Mouse (Mus musculus) hindbrain, embryonic 15.5 days (tissue): ENCODE data around the gene Afap1l2. TPM values are rescaled to one million over a fixed set of nuclear protein-coding genes. Genes with fewer than 3 reads are reported as not detected.
A peak's percentile ranks its signal among the peaks of the same experiment; 100 is the strongest.

Source experiments
- ATAC-seq: fragments of 200-750 bp; cut with Nextera tagmentation; 2 replicates; pipeline ENCODE4 v1.8.0; 2017; ENCODE audit warnings: low read depth, moderate number of reproducible peaks, moderate TSS enrichment; ENCODE audit not compliant: low FRiP score
- H3K27ac ChIP-seq: fragments of 300-500 bp; sonication (generic); replicated peaks from 2 replicates; pipeline ENCODE4 v1.5.1; 2015; ENCODE audit warnings: mild to moderate bottlenecking, inconsistent platforms
- H3K27me3 ChIP-seq: fragments of 300-500 bp; sonication (generic); 2 replicates; pipeline ENCODE4 v1.6.1; 2015; ENCODE audit warnings: control low read depth, inconsistent platforms
- H3K36me3 ChIP-seq: fragments of 300-500 bp; sonication (generic); 2 replicates; pipeline ENCODE4 v1.6.1; 2015; ENCODE audit warnings: control low read depth, inconsistent platforms
- H3K4me1 ChIP-seq: fragments of 300-500 bp; sonication (generic); replicated peaks from 2 replicates; pipeline ENCODE4 v1.6.1; 2015; ENCODE audit warnings: control low read depth, inconsistent platforms
- H3K4me2 ChIP-seq: fragments of 300-500 bp; sonication (generic); 2 replicates; pipeline ENCODE4 v1.6.1; 2015; ENCODE audit warnings: moderate library complexity, mild to moderate bottlenecking, inconsistent platforms
- H3K4me3 ChIP-seq: fragments of 300-500 bp; sonication (generic); 2 replicates; pipeline ENCODE4 v1.5.1; 2015; ENCODE audit warnings: mild to moderate bottlenecking, inconsistent platforms
- H3K9ac ChIP-seq: fragments of 300-500 bp; sonication (generic); 2 replicates; pipeline ENCODE4 v1.6.1; 2015; ENCODE audit warnings: inconsistent platforms
- H3K9me3 ChIP-seq: fragments of 300-500 bp; sonication (generic); 2 replicates; pipeline ENCODE4 v1.6.1; 2016; ENCODE audit warnings: control low read depth, inconsistent platforms
- WGBS: fragments of 180-500 bp; shearing (Covaris S2); methylation state at CpG from one replicate; pipeline ENCODE4 v1.1.7; 2015; 5-methylcytosine and 5-hydroxymethylcytosine counted together
- polyA plus RNA-seq: library from polyadenylated mRNA; unstranded; fragments of >200 nt; fragmentation: Nextera tagmentation; extraction: Ambion mirVana; gene quantifications from 2 replicates; pipeline ENCODE4 v1.2.1, GENCODE M21; 2015

The Afap1l2 gene
- polyA plus RNA-seq, 1 experiment from 2014 or later = 16.4 TPM

DNA sequence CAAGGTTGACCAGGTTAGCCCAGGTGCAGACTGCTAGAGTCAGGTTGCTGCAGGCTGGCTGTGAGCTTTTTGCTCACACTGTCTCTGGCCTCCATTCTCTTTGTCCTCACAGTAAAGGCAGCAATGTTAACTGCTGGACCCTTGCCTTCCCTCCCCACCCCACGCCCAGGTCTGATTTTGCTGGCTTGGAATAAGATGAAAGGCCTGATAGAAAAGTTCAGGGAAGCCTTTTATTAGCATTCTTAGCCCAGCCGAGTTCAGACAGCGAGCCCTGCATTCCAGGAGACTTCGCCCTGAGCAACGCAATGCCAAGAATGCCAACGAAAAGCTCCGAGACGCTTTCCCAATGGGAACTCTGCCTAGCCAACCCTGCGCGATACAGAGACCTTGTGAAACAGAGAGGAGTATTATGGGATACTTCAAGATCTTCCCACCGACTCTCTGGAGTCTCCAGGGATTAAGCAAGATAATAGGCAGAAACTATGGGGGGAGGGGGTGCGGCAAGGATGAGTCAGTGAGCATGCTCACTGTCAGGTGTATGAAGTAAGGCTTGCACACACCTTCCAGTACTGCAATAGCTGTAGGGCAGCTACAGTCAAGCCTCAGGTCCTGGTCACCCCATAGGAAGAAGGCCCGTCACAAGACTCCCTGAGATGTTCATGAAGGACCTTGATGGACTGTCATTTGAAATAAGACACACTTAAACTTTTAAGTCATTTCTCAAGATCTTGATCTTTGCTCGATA lies 17.5 kb downstream of the Afap1l2 start:
- Histone ChIP-seq H3K4me1 (peaks cover 34% of the 10 kb centered on the region), H3K4me2 (peak overlapping the region; percentile 14; the same call in 1 of the 2 replicates), H3K36me3 (no peaks in the 10 kb centered on the region), H3K4me3 (no peak overlapping the region), H3K27ac (peak overlapping the region; percentile 43), H3K27me3 (no peaks in the 10 kb centered on the region), H3K9ac (no peak overlapping the region), H3K9me3 (no peaks in the 10 kb centered on the region)
- peak; percentile 64 for ATAC-seq
- 18% methylated on average over 14 of the region's 14 CpGs for WGBS

DNA sequence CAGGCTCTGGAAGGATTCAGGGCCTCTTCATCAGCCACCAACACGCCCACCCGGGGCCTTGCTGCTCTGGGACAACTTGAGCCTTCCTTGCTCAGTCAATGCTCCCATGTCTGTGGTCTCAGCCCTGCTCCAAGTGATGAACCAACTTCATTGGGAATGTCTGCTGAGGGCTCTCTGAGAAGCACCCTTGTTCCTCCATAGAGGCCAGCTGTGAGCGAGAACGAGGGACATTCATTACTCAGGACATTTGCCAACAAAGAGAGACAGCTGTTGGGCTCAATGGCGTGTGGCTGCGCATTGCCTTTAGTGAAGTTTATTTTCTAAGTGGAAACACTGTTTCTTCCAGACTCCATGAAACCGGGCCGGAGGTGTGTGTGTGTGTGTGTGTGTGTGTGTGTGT lies 18.9 kb downstream of the Afap1l2 start:
- no peak overlapping the region for H3K9ac ChIP-seq
- no peak overlapping the region for H3K4me3 ChIP-seq
- H3K27ac ChIP-seq = no peak overlapping the region
- H3K9me3 ChIP-seq = no peaks in the 10 kb centered on the region
- peaks cover 31% of the 10 kb centered on the region for H3K4me1 ChIP-seq
- no peak overlapping the region for H3K4me2 ChIP-seq
- no peaks in the 10 kb centered on the region for H3K36me3 ChIP-seq
- no peaks in the 10 kb centered on the region for H3K27me3 ChIP-seq
- 62% methylated on average over 8 of the region's 8 CpGs for WGBS
- ATAC-seq = no peak

DNA sequence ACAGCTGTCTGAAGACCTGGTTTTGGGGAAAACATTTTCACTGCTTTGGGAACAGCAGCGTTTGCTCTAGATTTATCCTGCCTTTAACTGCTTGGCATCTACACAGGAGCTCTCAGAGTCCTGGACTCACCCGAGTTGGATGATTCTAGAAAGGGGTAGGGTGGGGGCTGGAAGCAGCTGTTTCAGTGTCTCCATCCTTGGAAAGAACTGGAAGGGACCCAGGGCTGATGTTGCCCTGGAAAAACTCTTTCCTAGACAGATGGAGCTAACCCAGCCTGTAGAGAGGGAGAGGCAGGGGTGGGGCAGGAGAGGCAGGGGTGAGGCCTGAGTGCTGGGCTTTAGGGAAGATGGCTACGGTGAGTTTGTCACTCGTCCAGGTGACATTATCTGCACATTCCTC lies 23.8 kb downstream of the Afap1l2 start:
- Histone ChIP-seq H3K9me3 (no peaks in the 10 kb centered on the region), H3K36me3 (no peaks in the 10 kb centered on the region), H3K27me3 (no peaks in the 10 kb centered on the region), H3K27ac (no peak overlapping the region), H3K4me3 (no peak overlapping the region), H3K4me2 (no peak overlapping the region), H3K4me1 (peaks cover 12% of the 10 kb centered on the region), H3K9ac (no peak overlapping the region)
- ATAC-seq = no peak
- 74% methylated on average over 4 of the region's 4 CpGs for WGBS

DNA sequence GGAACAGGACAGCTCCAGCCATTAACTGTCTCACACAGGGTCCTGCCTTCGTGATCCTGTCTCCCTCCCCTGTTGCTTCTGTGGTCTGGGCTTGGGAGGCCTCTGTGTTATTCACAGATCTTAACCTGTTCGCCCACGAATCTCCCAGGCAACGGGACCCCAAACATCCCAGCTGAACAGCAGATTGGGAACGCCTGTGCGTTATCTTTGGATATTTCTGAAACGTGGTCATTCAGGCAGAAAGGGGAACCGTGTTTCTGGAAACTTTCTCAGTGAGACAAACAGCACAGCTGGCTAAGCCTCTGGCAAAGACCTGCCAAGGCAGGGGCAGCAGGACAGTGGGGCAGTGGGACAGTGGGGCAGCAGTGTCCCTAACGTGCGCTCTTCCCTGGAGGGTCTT lies 24.3 kb downstream of the Afap1l2 start:
- Histone ChIP-seq H3K36me3 (no peaks in the 10 kb centered on the region), H3K27ac (no peak overlapping the region), H3K4me2 (no peak overlapping the region)

DNA sequence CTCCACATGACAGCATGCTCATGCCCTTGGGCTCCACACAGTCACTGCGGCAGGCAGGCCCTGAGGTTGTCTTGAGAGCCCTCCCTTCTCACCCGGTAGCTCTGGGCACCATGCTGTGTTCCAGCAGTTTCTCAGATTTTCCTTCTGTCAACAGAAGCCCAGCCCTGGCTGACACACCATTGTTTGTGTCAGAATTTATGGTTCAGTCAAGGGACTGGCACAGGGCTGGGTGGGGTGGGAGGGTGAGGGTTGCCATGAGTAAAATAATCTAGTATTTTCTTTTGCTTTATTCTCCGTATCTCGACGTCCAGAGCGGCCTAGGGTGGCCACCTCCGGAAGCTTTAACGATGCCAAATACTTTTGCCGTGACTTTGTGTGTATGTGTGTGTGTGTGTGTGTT lies 26.3 kb downstream of the Afap1l2 start:
- ATAC-seq = no peak
- H3K9ac ChIP-seq = no peak overlapping the region
- no peaks in the 10 kb centered on the region for H3K27me3 ChIP-seq
- H3K27ac ChIP-seq = no peak overlapping the region
- no peak overlapping the region for H3K4me3 ChIP-seq
- WGBS = 66% methylated on average over 9 of the region's 9 CpGs
- no peaks in the 10 kb centered on the region for H3K36me3 ChIP-seq
- H3K9me3 ChIP-seq = no peaks in the 10 kb centered on the region
- no peak overlapping the region for H3K4me2 ChIP-seq
- peaks cover 14% of the 10 kb centered on the region; the same call in 1 of the 2 replicates for H3K4me1 ChIP-seq

More for the DNA sequence above, 24.3 kb downstream of the Afap1l2 start:
- 56% methylated on average over 10 of the region's 10 CpGs for WGBS
- Histone ChIP-seq H3K9ac (no peak overlapping the region), H3K9me3 (no peaks in the 10 kb centered on the region), H3K4me1 (peaks cover 8% of the 10 kb centered on the region), H3K4me3 (no peak overlapping the region), H3K27me3 (no peaks in the 10 kb centered on the region)
- no peak for ATAC-seq

DNA sequence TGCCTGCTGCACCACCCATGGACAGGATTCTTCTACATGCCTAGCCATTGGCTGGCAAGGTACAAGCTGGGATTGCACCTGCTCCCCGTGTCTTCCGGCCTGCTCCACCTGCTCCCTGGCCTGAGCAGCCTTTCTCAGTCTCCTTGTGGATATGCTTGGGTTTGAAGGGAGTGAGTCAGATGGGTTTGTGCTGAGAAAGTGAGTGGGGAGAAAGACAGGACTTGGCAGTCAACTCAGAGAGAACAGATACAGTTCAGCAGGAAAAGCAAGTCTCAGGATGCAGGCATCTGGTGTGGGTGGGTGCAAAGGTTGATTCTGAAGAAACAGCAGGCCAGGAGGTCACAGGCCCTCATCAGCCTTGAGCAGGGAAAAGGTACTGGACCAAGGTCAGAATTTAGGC lies 27.2 kb downstream of the Afap1l2 start:
- WGBS = 89% methylated on average over 2 of the region's 2 CpGs
- Histone ChIP-seq H3K4me3 (no peak overlapping the region), H3K9me3 (no peaks in the 10 kb centered on the region), H3K27ac (no peak overlapping the region), H3K4me1 (peaks cover 14% of the 10 kb centered on the region), H3K36me3 (no peaks in the 10 kb centered on the region), H3K4me2 (no peak overlapping the region), H3K9ac (no peak overlapping the region), H3K27me3 (no peaks in the 10 kb centered on the region)
- ATAC-seq = no peak

DNA sequence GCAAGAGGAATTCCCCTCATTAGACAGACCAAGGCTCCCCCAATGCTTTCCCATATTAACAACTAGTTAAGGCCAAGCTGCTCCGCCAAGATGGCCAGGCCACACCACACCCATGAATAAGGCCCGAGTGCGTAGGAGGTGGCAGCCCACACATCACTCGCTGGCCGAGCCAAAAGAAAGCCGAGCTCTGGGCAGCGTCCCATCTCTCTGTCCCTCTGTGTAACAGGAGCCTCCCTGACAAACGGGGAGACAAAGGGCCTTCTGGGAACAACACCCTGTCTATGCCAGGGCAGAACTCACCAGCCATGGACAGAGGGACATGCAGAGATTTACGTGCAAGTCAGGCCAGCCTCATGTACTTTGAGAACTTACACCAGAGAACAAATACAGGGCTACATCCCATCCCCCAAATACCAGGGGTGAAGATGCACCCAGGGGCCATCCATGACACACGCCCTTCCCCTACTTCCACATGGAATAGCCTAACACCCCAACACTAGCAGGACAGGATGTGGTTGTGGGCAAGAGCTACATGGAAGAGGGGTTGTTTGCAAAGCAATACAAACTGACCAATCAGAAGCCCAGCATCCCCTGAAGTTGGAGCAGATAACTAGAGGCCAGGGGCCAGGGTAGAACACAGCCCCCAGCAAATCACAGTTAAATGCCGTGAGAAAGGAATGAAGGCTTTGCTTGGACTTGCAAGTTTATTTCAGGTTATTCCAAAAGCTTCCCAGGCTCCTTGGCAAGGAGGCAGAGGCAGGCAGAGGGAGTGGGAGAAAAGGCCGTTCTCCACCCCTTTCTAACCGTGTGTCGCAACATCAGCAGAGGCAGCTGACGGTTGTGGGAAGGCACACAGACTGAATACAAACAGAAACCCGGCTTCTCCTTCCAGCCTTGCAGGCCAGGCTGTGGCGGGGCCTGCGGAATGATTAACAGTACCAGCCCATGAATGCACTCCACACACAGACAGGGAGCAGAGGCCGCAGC lies 30.8 kb downstream of the Afap1l2 start:
- Histone ChIP-seq H3K4me1 (peaks cover 9% of the 10 kb centered on the region), H3K4me3 (no peak overlapping the region), H3K9ac (no peak overlapping the region), H3K27me3 (no peaks in the 10 kb centered on the region), H3K36me3 (no peaks in the 10 kb centered on the region), H3K4me2 (no peak overlapping the region), H3K27ac (peak overlapping the region; percentile 65), H3K9me3 (no peaks in the 10 kb centered on the region)
- peak; percentile 61; the same call in 1 of the 2 replicates for ATAC-seq
- WGBS = 48% methylated on average over 19 of the region's 19 CpGs

DNA sequence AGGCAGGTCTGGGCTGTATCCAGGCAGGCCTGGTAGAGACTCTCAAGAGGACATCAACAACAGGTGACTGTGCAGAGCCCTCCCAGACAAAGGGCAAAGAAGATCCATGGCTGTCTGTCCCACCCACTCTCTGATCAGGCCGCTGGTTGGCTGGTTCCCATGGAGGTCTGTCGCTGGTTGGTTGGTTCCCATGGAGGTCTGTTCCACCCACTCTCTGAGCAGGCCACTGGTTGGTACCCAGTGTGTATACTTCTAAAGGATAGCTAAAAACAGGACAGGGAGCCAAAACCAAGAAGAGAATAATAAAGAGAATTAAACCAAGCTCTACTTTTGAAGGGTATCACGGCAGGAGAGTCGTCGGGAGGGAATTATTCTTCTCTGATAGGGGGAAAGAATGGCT lies 31.5 kb downstream of the Afap1l2 start:
- H3K27ac ChIP-seq = peak overlapping the region; percentile 65; the same call in 1 of the 2 replicates
- WGBS = 82% methylated on average over 5 of the region's 5 CpGs

DNA sequence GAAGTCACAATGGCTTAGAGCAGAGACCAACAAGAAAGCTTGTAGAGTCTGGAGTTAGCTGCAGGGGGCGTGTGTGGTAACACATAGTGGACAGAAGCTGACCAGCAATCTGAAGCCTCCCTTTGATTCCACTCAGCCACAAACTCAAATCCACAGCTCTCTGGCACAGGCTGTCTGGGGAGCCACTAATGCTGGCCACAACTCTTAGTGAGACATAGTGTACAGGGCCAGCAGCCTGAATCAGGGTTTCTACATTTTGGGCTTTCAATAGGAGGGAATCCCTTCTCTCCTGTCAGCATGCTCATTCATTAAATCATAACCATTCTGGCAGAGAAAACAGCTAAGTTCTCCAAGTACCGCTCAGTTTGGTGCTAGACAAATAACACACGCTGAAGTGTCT lies 32.5 kb downstream of the Afap1l2 start:
- no peak for ATAC-seq
- Histone ChIP-seq H3K27me3 (no peaks in the 10 kb centered on the region), H3K36me3 (no peaks in the 10 kb centered on the region), H3K9ac (no peak overlapping the region), H3K4me2 (no peak overlapping the region), H3K9me3 (no peaks in the 10 kb centered on the region), H3K4me3 (no peak overlapping the region), H3K4me1 (peaks cover 9% of the 10 kb centered on the region), H3K27ac (no peak overlapping the region)
- WGBS = 86% methylated on average over 3 of the region's 3 CpGs

More for the DNA sequence above, 31.5 kb downstream of the Afap1l2 start:
- Histone ChIP-seq H3K9me3 (no peaks in the 10 kb centered on the region), H3K4me3 (no peak overlapping the region), H3K36me3 (no peaks in the 10 kb centered on the region), H3K9ac (no peak overlapping the region), H3K4me2 (no peak overlapping the region), H3K27me3 (no peaks in the 10 kb centered on the region), H3K4me1 (peaks cover 9% of the 10 kb centered on the region)
- ATAC-seq = no peak

DNA sequence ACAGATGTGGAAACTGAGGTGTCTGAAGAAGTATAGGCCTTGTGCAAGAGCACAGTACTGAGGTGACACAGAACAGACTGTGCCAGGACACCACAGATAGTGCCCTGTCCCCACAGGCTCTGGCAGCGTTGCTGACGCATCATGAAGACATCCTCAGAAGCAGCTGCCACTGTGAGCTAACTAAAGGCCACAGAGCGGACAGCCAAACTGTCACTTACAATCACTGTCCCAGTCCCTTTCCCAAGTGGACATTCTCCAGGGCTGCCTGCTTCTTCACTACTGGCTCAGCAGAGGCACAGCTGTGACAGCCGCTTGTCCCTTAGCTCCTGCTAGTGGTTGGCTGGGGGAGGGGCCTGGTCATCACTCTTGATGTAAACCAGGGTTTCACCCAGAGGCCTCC lies 33.9 kb downstream of the Afap1l2 start:
- Histone ChIP-seq H3K9ac (no peak overlapping the region), H3K4me1 (peaks cover 9% of the 10 kb centered on the region), H3K36me3 (no peaks in the 10 kb centered on the region), H3K4me2 (no peak overlapping the region), H3K27ac (no peak overlapping the region), H3K27me3 (no peaks in the 10 kb centered on the region), H3K4me3 (no peak overlapping the region), H3K9me3 (no peaks in the 10 kb centered on the region)
- ATAC-seq = no peak
- 79% methylated on average over 4 of the region's 4 CpGs for WGBS

DNA sequence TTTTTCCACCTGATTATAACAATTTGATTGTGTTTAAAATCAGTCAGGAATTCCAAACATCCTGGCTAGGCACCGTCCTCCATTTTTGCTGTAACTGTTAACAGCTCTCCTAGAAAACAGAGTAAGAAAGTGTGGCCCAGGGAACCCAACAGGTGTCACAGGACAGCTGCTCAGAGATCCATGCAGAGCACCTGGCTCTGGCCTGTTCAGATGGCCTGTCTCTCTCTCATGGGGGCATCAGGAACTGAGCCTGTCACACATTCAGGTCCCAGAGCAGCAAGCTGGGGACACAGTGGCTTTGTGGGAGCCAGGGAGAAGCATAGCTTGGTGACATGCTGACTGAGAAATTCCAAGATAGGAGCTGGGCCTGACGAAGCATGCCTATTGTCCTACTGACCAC lies 35.3 kb downstream of the Afap1l2 start:
- ATAC-seq = no peak
- peaks cover 6% of the 10 kb centered on the region for H3K4me1 ChIP-seq
- no peaks in the 10 kb centered on the region for H3K9me3 ChIP-seq
- H3K4me2 ChIP-seq = no peak overlapping the region
- no peak overlapping the region for H3K4me3 ChIP-seq
- WGBS = 73% methylated on average over 2 of the region's 2 CpGs
- H3K36me3 ChIP-seq = no peaks in the 10 kb centered on the region
- no peaks in the 10 kb centered on the region for H3K27me3 ChIP-seq
- no peak overlapping the region for H3K27ac ChIP-seq
- no peak overlapping the region for H3K9ac ChIP-seq

DNA sequence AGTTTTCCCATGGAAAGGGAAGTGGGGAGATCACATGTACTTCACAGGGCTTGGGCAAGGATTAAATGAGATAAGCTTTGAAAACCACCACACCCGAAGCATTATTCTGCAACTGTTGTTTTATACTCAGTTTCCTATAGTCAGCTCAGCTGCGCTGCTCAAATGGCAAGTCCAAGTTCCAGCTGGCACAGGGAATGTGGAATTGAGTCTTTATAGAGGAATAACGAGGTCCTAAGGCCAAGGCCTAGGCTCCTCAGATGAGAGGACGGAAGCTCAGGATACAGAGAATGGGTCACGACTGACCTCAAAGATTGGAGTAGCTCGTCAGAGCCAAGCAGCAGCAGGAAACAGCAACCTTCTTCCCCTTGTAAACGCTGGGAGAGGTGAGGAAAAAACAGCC lies 36.7 kb downstream of the Afap1l2 start:
- Histone ChIP-seq H3K27me3 (no peaks in the 10 kb centered on the region), H3K27ac (no peak overlapping the region), H3K4me3 (no peak overlapping the region), H3K4me2 (no peak overlapping the region), H3K9me3 (no peaks in the 10 kb centered on the region), H3K36me3 (no peaks in the 10 kb centered on the region), H3K4me1 (no peaks in the 10 kb centered on the region; the same call in 1 of the 2 replicates), H3K9ac (no peak overlapping the region)
- ATAC-seq = no peak
- 90% methylated on average over 7 of the region's 7 CpGs for WGBS
